Mouse (Mus musculus): Measurements from ENCODE around the gene Mpp6. TPM values are rescaled to one million over a fixed set of nuclear protein-coding genes. Genes with fewer than 3 reads are reported as not detected.

Mpp6 gene
- polyA plus RNA-seq, 1 experiment from 2014 or later: 77.5 TPM

GRCm38 (mm10) chr6:50205093-50205492 is 95.1 kb downstream of the Mpp6 start:
- no peak for ATAC-seq (ENCODE audit: insufficient number of reproducible peaks, insufficient read depth, low FRiP score, low TSS enrichment)
- H3K27ac ChIP-seq: no peak overlapping the region
- H3K27me3 ChIP-seq: no peaks in the 10 kb centered on the region
- no peaks in the 10 kb centered on the region for H3K4me1 ChIP-seq
- H3K9me3 ChIP-seq: no peaks in the 10 kb centered on the region
- H3K4me3 ChIP-seq: no peak overlapping the region
- 88% methylated on average over 4 of the region's 4 CpGs for WGBS
- H3K4me2 ChIP-seq (replicated peaks): no peak overlapping the region
- no peaks in the 10 kb centered on the region for H3K36me3 ChIP-seq
- no peak overlapping the region for H3K9ac ChIP-seq

GRCm38 (mm10) chr6:50214711-50215372 is 104.8 kb downstream of the Mpp6 start:
- Histone ChIP-seq H3K9me3 (no peaks in the 10 kb centered on the region), H3K27me3 (no peaks in the 10 kb centered on the region), H3K4me3 (no peak overlapping the region), H3K9ac (no peak overlapping the region), H3K27ac (no peak overlapping the region), H3K4me2 (replicated peaks) (no peak overlapping the region), H3K36me3 (no peaks in the 10 kb centered on the region), H3K4me1 (peaks cover 6% of the 10 kb centered on the region; the same call in 1 of the 2 replicates)
- no peak for ATAC-seq (ENCODE audit: insufficient number of reproducible peaks, insufficient read depth, low FRiP score, low TSS enrichment)
- WGBS: 64% methylated on average over 2 of the region's 2 CpGs

- H3K4me3 ChIP-seq: no peak overlapping the region
- no peaks in the 10 kb centered on the region for H3K36me3 ChIP-seq
- H3K4me1 ChIP-seq: peaks cover 6% of the 10 kb centered on the region; the same call in 1 of the 2 replicates
- no peaks in the 10 kb centered on the region for H3K9me3 ChIP-seq
- no peak overlapping the region for H3K27ac ChIP-seq
- H3K27me3 ChIP-seq: no peaks in the 10 kb centered on the region
- ATAC-seq (ENCODE audit: insufficient number of reproducible peaks, insufficient read depth, low FRiP score, low TSS enrichment): no peak
- no peak overlapping the region for H3K4me2 ChIP-seq (replicated peaks)
- no peak overlapping the region for H3K9ac ChIP-seq
- 80% methylated on average over 2 of the region's 2 CpGs for WGBS
Observed at GRCm38 (mm10) chr6:50215373-50215745, 105.3 kb downstream of the Mpp6 start.

- Histone ChIP-seq H3K27ac (no peak overlapping the region), H3K9ac (no peak overlapping the region), H3K4me2 (replicated peaks) (no peak overlapping the region), H3K4me3 (no peak overlapping the region), H3K36me3 (no peaks in the 10 kb centered on the region), H3K27me3 (no peaks in the 10 kb centered on the region), H3K4me1 (peaks cover 6% of the 10 kb centered on the region; the same call in 1 of the 2 replicates), H3K9me3 (no peaks in the 10 kb centered on the region)
- 87% methylated on average over 4 of the region's 4 CpGs for WGBS
- no peak for ATAC-seq (ENCODE audit: insufficient number of reproducible peaks, insufficient read depth, low FRiP score, low TSS enrichment)
Observed at GRCm38 (mm10) chr6:50215986-50216385, 105.9 kb downstream of the Mpp6 start.

- H3K27me3 ChIP-seq: no peaks in the 10 kb centered on the region
- no peak overlapping the region for H3K4me3 ChIP-seq
- no peak for ATAC-seq (ENCODE audit: insufficient number of reproducible peaks, insufficient read depth, low FRiP score, low TSS enrichment)
- WGBS: 49% methylated on average over 3 of the region's 3 CpGs
- no peak overlapping the region for H3K27ac ChIP-seq
- no peaks in the 10 kb centered on the region for H3K36me3 ChIP-seq
- no peak overlapping the region for H3K9ac ChIP-seq
- peaks cover 6% of the 10 kb centered on the region; the same call in 1 of the 2 replicates for H3K4me1 ChIP-seq
- no peak overlapping the region for H3K4me2 ChIP-seq (replicated peaks)
- H3K9me3 ChIP-seq: no peaks in the 10 kb centered on the region
Observed at GRCm38 (mm10) chr6:50218628-50219027, 108.6 kb downstream of the Mpp6 start.

GRCm38 (mm10) chr6:50219066-50219465 is 109.0 kb downstream of the Mpp6 start:
- no peak overlapping the region for H3K9ac ChIP-seq
- H3K4me2 ChIP-seq (replicated peaks): no peak overlapping the region
- no peaks in the 10 kb centered on the region for H3K27me3 ChIP-seq
- H3K27ac ChIP-seq: no peak overlapping the region
- WGBS: 93% methylated on average over 6 of the region's 6 CpGs
- peaks cover 6% of the 10 kb centered on the region; the same call in 1 of the 2 replicates for H3K4me1 ChIP-seq
- no peak for ATAC-seq (ENCODE audit: insufficient number of reproducible peaks, insufficient read depth, low FRiP score, low TSS enrichment)
- no peaks in the 10 kb centered on the region for H3K36me3 ChIP-seq
- H3K4me3 ChIP-seq: no peak overlapping the region
- H3K9me3 ChIP-seq: no peaks in the 10 kb centered on the region

- Histone ChIP-seq H3K9ac (no peak overlapping the region), H3K36me3 (no peaks in the 10 kb centered on the region), H3K4me3 (no peak overlapping the region), H3K4me2 (replicated peaks) (no peak overlapping the region), H3K27me3 (no peaks in the 10 kb centered on the region), H3K27ac (no peak overlapping the region), H3K4me1 (peaks cover 6% of the 10 kb centered on the region; the same call in 1 of the 2 replicates), H3K9me3 (no peaks in the 10 kb centered on the region)
- no peak for ATAC-seq (ENCODE audit: insufficient number of reproducible peaks, insufficient read depth, low FRiP score, low TSS enrichment)
- WGBS: 51% methylated on average over 6 of the region's 6 CpGs
Observed at GRCm38 (mm10) chr6:50220863-50221262, 110.8 kb downstream of the Mpp6 start.

GRCm38 (mm10) chr6:50222351-50222750 is 112.3 kb downstream of the Mpp6 start:
- H3K9me3 ChIP-seq: no peaks in the 10 kb centered on the region
- H3K27ac ChIP-seq: no peak overlapping the region
- no peak for ATAC-seq (ENCODE audit: insufficient number of reproducible peaks, insufficient read depth, low FRiP score, low TSS enrichment)
- no peaks in the 10 kb centered on the region for H3K36me3 ChIP-seq
- no peak overlapping the region for H3K4me2 ChIP-seq (replicated peaks)
- WGBS: 76% methylated on average over 5 of the region's 5 CpGs
- H3K4me1 ChIP-seq: peaks cover 6% of the 10 kb centered on the region; the same call in 1 of the 2 replicates
- H3K9ac ChIP-seq: no peak overlapping the region
- no peaks in the 10 kb centered on the region for H3K27me3 ChIP-seq
- H3K4me3 ChIP-seq: no peak overlapping the region

GRCm38 (mm10) chr6:50222986-50223385 is 112.9 kb downstream of the Mpp6 start:
- Histone ChIP-seq H3K4me2 (replicated peaks) (no peak overlapping the region), H3K27ac (no peak overlapping the region), H3K36me3 (no peaks in the 10 kb centered on the region), H3K4me3 (no peak overlapping the region), H3K9ac (no peak overlapping the region), H3K4me1 (peaks cover 6% of the 10 kb centered on the region; the same call in 1 of the 2 replicates), H3K9me3 (no peaks in the 10 kb centered on the region), H3K27me3 (no peaks in the 10 kb centered on the region)
- no peak for ATAC-seq (ENCODE audit: insufficient number of reproducible peaks, insufficient read depth, low FRiP score, low TSS enrichment)
- 70% methylated on average over 5 of the region's 5 CpGs for WGBS

- WGBS: 85% methylated on average over 4 of the region's 4 CpGs
- Histone ChIP-seq H3K27me3 (no peaks in the 10 kb centered on the region), H3K4me3 (no peak overlapping the region), H3K4me2 (replicated peaks) (no peak overlapping the region), H3K4me1 (0 out of 2 replicates have a peak, but pooled peaks cover 3% of the 10 kb centered on the region), H3K27ac (no peak overlapping the region), H3K9me3 (no peaks in the 10 kb centered on the region), H3K36me3 (no peaks in the 10 kb centered on the region), H3K9ac (no peak overlapping the region)
- no peak for ATAC-seq (ENCODE audit: insufficient number of reproducible peaks, insufficient read depth, low FRiP score, low TSS enrichment)
Observed at GRCm38 (mm10) chr6:50223606-50224005, 113.6 kb downstream of the Mpp6 start.

- Histone ChIP-seq H3K4me2 (replicated peaks) (no peak overlapping the region), H3K4me1 (no peaks in the 10 kb centered on the region), H3K9me3 (no peaks in the 10 kb centered on the region), H3K27me3 (no peaks in the 10 kb centered on the region), H3K36me3 (no peaks in the 10 kb centered on the region), H3K27ac (no peak overlapping the region), H3K4me3 (no peak overlapping the region), H3K9ac (no peak overlapping the region)
- 85% methylated on average over 5 of the region's 5 CpGs for WGBS
- ATAC-seq (ENCODE audit: insufficient number of reproducible peaks, insufficient read depth, low FRiP score, low TSS enrichment): no peak
Observed at GRCm38 (mm10) chr6:50225232-50225631, 115.2 kb downstream of the Mpp6 start.

- no peaks in the 10 kb centered on the region for H3K36me3 ChIP-seq
- 75% methylated on average over 5 of the region's 5 CpGs for WGBS
- H3K27ac ChIP-seq: no peak overlapping the region
- no peak overlapping the region for H3K9ac ChIP-seq
- H3K4me2 ChIP-seq (replicated peaks): no peak overlapping the region
- H3K4me1 ChIP-seq: no peaks in the 10 kb centered on the region
- H3K27me3 ChIP-seq: no peaks in the 10 kb centered on the region
- H3K9me3 ChIP-seq: no peaks in the 10 kb centered on the region
- no peak for ATAC-seq (ENCODE audit: insufficient number of reproducible peaks, insufficient read depth, low FRiP score, low TSS enrichment)
- no peak overlapping the region for H3K4me3 ChIP-seq
Observed at GRCm38 (mm10) chr6:50228180-50228579, 118.1 kb downstream of the Mpp6 start.

Data from embryonic facial prominence, embryonic 12.5 days (tissue).